Mouse (Mus musculus): ENCODE results near the gene Grid2. TPM values are rescaled to one million over a fixed set of nuclear protein-coding genes. Genes with fewer than 3 reads are reported as not detected.

The Grid2 gene
- polyA plus RNA-seq, 1 experiment from 2014 or later, result 2.2 TPM

- no peaks in the 10 kb centered on the region for H3K36me3 ChIP-seq (ENCODE audit: control insufficient read depth, insufficient read depth, low read length)
Observed at GRCm38 (mm10) chr6:64617417-64618135, 1361.9 kb downstream of the Grid2 start.

GRCm38 (mm10) chr6:64623404-64623803 lies 1367.7 kb downstream of the Grid2 start:
- no peak for ATAC-seq (ENCODE audit: insufficient number of reproducible peaks, insufficient read depth, low FRiP score, low read depth)

More at GRCm38 (mm10) chr6:64617417-64618135, 1361.9 kb downstream of the Grid2 start:
- Histone ChIP-seq H3K27me3 (ENCODE audit: control insufficient read depth, insufficient read depth, low read length) (no peaks in the 10 kb centered on the region), H3K4me2 (replicated peaks; ENCODE audit: low read depth, low read length) (no peak overlapping the region), H3K27ac (ENCODE audit: low read length) (no peak overlapping the region), H3K9ac (replicated peaks; ENCODE audit: low read depth, low read length) (no peak overlapping the region), H3K9me3 (ENCODE audit: control insufficient read depth, low read depth, low read length) (no peaks in the 10 kb centered on the region), H3K4me1 (ENCODE audit: control insufficient read depth, insufficient read depth, low read length) (no peaks in the 10 kb centered on the region), H3K4me3 (ENCODE audit: low read depth, low read length) (no peak overlapping the region)
- ATAC-seq (ENCODE audit: insufficient number of reproducible peaks, insufficient read depth, low FRiP score, low read depth), result no peak
- WGBS, result 73% methylated on average over 8 of the region's 8 CpGs

GRCm38 (mm10) chr6:64647661-64648060 lies 1392.0 kb downstream of the Grid2 start:
- Histone ChIP-seq H3K4me1 (ENCODE audit: control insufficient read depth, insufficient read depth, low read length) (no peaks in the 10 kb centered on the region), H3K9me3 (ENCODE audit: control insufficient read depth, low read depth, low read length) (no peaks in the 10 kb centered on the region), H3K27me3 (ENCODE audit: control insufficient read depth, insufficient read depth, low read length) (no peaks in the 10 kb centered on the region), H3K27ac (ENCODE audit: low read length) (no peak overlapping the region), H3K9ac (replicated peaks; ENCODE audit: low read depth, low read length) (no peak overlapping the region), H3K4me3 (ENCODE audit: low read depth, low read length) (no peak overlapping the region), H3K4me2 (replicated peaks; ENCODE audit: low read depth, low read length) (no peak overlapping the region), H3K36me3 (ENCODE audit: control insufficient read depth, insufficient read depth, low read length) (no peaks in the 10 kb centered on the region)
- ATAC-seq (ENCODE audit: insufficient number of reproducible peaks, insufficient read depth, low FRiP score, low read depth), result no peak

More at GRCm38 (mm10) chr6:64623404-64623803, 1367.7 kb downstream of the Grid2 start:
- Histone ChIP-seq H3K9ac (replicated peaks; ENCODE audit: low read depth, low read length) (no peak overlapping the region), H3K27ac (ENCODE audit: low read length) (no peak overlapping the region), H3K36me3 (ENCODE audit: control insufficient read depth, insufficient read depth, low read length) (no peaks in the 10 kb centered on the region), H3K4me3 (ENCODE audit: low read depth, low read length) (no peak overlapping the region), H3K4me1 (ENCODE audit: control insufficient read depth, insufficient read depth, low read length) (no peaks in the 10 kb centered on the region), H3K4me2 (replicated peaks; ENCODE audit: low read depth, low read length) (no peak overlapping the region), H3K27me3 (ENCODE audit: control insufficient read depth, insufficient read depth, low read length) (no peaks in the 10 kb centered on the region), H3K9me3 (ENCODE audit: control insufficient read depth, low read depth, low read length) (no peaks in the 10 kb centered on the region)
- 38% methylated on average over 3 of the region's 3 CpGs for WGBS

- H3K4me2 ChIP-seq (replicated peaks; ENCODE audit: low read depth, low read length), result no peak overlapping the region
- no peak overlapping the region for H3K27ac ChIP-seq (ENCODE audit: low read length)
- WGBS, result 60% methylated on average over 8 of the region's 8 CpGs
- no peak overlapping the region for H3K4me3 ChIP-seq (ENCODE audit: low read depth, low read length)
- no peak overlapping the region for H3K9ac ChIP-seq (replicated peaks; ENCODE audit: low read depth, low read length)
- no peaks in the 10 kb centered on the region for H3K9me3 ChIP-seq (ENCODE audit: control insufficient read depth, low read depth, low read length)
- no peaks in the 10 kb centered on the region for H3K4me1 ChIP-seq (ENCODE audit: control insufficient read depth, insufficient read depth, low read length)
- H3K36me3 ChIP-seq (ENCODE audit: control insufficient read depth, insufficient read depth, low read length), result no peaks in the 10 kb centered on the region
- no peak for ATAC-seq (ENCODE audit: insufficient number of reproducible peaks, insufficient read depth, low FRiP score, low read depth)
- H3K27me3 ChIP-seq (ENCODE audit: control insufficient read depth, insufficient read depth, low read length), result no peaks in the 10 kb centered on the region
Observed at GRCm38 (mm10) chr6:64648196-64648595, 1392.5 kb downstream of the Grid2 start.

GRCm38 (mm10) chr6:64649296-64650226 lies 1393.9 kb downstream of the Grid2 start:
- peak overlapping the region; percentile 31 for H3K4me3 ChIP-seq (ENCODE audit: low read depth, low read length)
- no peaks in the 10 kb centered on the region for H3K4me1 ChIP-seq (ENCODE audit: control insufficient read depth, insufficient read depth, low read length)
- H3K4me2 ChIP-seq (replicated peaks; ENCODE audit: low read depth, low read length), result peak overlapping the region; percentile 52
- 11% methylated on average over 20 of the region's 20 CpGs for WGBS
- no peaks in the 10 kb centered on the region for H3K9me3 ChIP-seq (ENCODE audit: control insufficient read depth, low read depth, low read length)
- no peak overlapping the region; the same call in 1 of the 2 replicates for H3K9ac ChIP-seq (replicated peaks; ENCODE audit: low read depth, low read length)
- H3K27me3 ChIP-seq (ENCODE audit: control insufficient read depth, insufficient read depth, low read length), result no peaks in the 10 kb centered on the region
- ATAC-seq (ENCODE audit: insufficient number of reproducible peaks, insufficient read depth, low FRiP score, low read depth), result peak; percentile 74; the same call in 1 of the 2 replicates
- no peak overlapping the region for H3K27ac ChIP-seq (ENCODE audit: low read length)
- H3K36me3 ChIP-seq (ENCODE audit: control insufficient read depth, insufficient read depth, low read length), result no peaks in the 10 kb centered on the region

- no peak overlapping the region for H3K9ac ChIP-seq (replicated peaks; ENCODE audit: low read depth, low read length)
- H3K4me1 ChIP-seq (ENCODE audit: control insufficient read depth, insufficient read depth, low read length), result no peaks in the 10 kb centered on the region
- WGBS, result 33% methylated on average over 7 of the region's 7 CpGs
- no peak overlapping the region for H3K27ac ChIP-seq (ENCODE audit: low read length)
- no peaks in the 10 kb centered on the region for H3K9me3 ChIP-seq (ENCODE audit: control insufficient read depth, low read depth, low read length)
- H3K36me3 ChIP-seq (ENCODE audit: control insufficient read depth, insufficient read depth, low read length), result no peaks in the 10 kb centered on the region
- no peaks in the 10 kb centered on the region for H3K27me3 ChIP-seq (ENCODE audit: control insufficient read depth, insufficient read depth, low read length)
- H3K4me2 ChIP-seq (replicated peaks; ENCODE audit: low read depth, low read length), result no peak overlapping the region
- H3K4me3 ChIP-seq (ENCODE audit: low read depth, low read length), result no peak overlapping the region
- no peak for ATAC-seq (ENCODE audit: insufficient number of reproducible peaks, insufficient read depth, low FRiP score, low read depth)
Observed at GRCm38 (mm10) chr6:64650765-64651164, 1395.1 kb downstream of the Grid2 start.

GRCm38 (mm10) chr6:64671010-64671409 lies 1415.3 kb downstream of the Grid2 start:
- no peak overlapping the region for H3K4me2 ChIP-seq (replicated peaks; ENCODE audit: low read depth, low read length)
- H3K27ac ChIP-seq (ENCODE audit: low read length), result no peak overlapping the region
- no peak overlapping the region for H3K9ac ChIP-seq (replicated peaks; ENCODE audit: low read depth, low read length)
- H3K4me3 ChIP-seq (ENCODE audit: low read depth, low read length), result no peak overlapping the region
- ATAC-seq (ENCODE audit: insufficient number of reproducible peaks, insufficient read depth, low FRiP score, low read depth), result no peak
- no peaks in the 10 kb centered on the region for H3K27me3 ChIP-seq (ENCODE audit: control insufficient read depth, insufficient read depth, low read length)
- no peaks in the 10 kb centered on the region for H3K9me3 ChIP-seq (ENCODE audit: control insufficient read depth, low read depth, low read length)
- no peaks in the 10 kb centered on the region for H3K4me1 ChIP-seq (ENCODE audit: control insufficient read depth, insufficient read depth, low read length)
- no peaks in the 10 kb centered on the region for H3K36me3 ChIP-seq (ENCODE audit: control insufficient read depth, insufficient read depth, low read length)
- WGBS, result 62% methylated on average over 3 of the region's 3 CpGs

- Histone ChIP-seq H3K9ac (replicated peaks; ENCODE audit: low read depth, low read length) (no peak overlapping the region), H3K9me3 (ENCODE audit: control insufficient read depth, low read depth, low read length) (no peaks in the 10 kb centered on the region), H3K4me3 (ENCODE audit: low read depth, low read length) (no peak overlapping the region), H3K27ac (ENCODE audit: low read length) (no peak overlapping the region), H3K36me3 (ENCODE audit: control insufficient read depth, insufficient read depth, low read length) (no peaks in the 10 kb centered on the region), H3K4me1 (ENCODE audit: control insufficient read depth, insufficient read depth, low read length) (no peaks in the 10 kb centered on the region), H3K4me2 (replicated peaks; ENCODE audit: low read depth, low read length) (no peak overlapping the region), H3K27me3 (ENCODE audit: control insufficient read depth, insufficient read depth, low read length) (no peaks in the 10 kb centered on the region)
- ATAC-seq (ENCODE audit: insufficient number of reproducible peaks, insufficient read depth, low FRiP score, low read depth), result no peak
- 46% methylated on average over 1 of the region's 1 CpGs for WGBS
Observed at GRCm38 (mm10) chr6:64678815-64679214, 1423.1 kb downstream of the Grid2 start.
